Mouse (Mus musculus): ENCODE measurements around the gene Rxfp2. TPM values are rescaled to one million over a fixed set of nuclear protein-coding genes. Genes with fewer than 3 reads are reported as not detected.

Rxfp2 gene
- total and polyA plus RNA-seq, 2 experiments from 2014 or later, result 0.31 to 0.73 TPM

DNA sequence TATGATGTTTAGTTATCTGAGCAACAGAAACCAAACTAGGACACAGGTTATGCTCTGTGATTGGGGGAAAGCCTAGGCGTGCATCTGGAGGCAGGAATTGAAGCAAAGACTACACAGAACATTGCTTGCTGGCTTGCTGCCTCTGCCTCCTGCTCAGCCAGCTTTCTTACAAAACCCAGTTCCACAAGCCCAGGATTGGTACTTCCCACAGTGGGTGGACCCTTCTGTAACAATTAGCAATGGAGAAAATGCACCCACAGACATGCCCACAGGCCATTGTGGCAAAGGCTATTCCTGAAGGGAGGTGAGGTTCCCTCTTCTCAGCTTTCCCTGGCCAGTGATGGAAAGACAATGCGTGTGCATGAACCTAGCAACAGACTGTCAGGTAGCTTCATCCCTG lies 104.1 kb downstream of the Rxfp2 start:
- H3K4me1 ChIP-seq (ENCODE audit: insufficient read depth, low read length), result no peaks in the 10 kb centered on the region; the same call in 1 of the 2 replicates
- H3K9me3 ChIP-seq (ENCODE audit: low read length), result no peaks in the 10 kb centered on the region
- H3K27me3 ChIP-seq (ENCODE audit: insufficient read depth, low read length), result no peaks in the 10 kb centered on the region
- no peak for TF ChIP-seq CTCF (IDR thresholded peaks at IDR 0.05; ENCODE audit: low read depth)
- no peak overlapping the region for H3K4me3 ChIP-seq (ENCODE audit: low read length)
- no peak overlapping the region for H3K27ac ChIP-seq
- no peaks in the 10 kb centered on the region; the same call in 1 of the 2 replicates for H3K36me3 ChIP-seq (ENCODE audit: insufficient read depth, low read length)
- no peak overlapping the region for H3K4me2 ChIP-seq (ENCODE audit: low read depth, low read length)
- WGBS, result 80% methylated on average over 2 of the region's 2 CpGs
- DNase-seq (ENCODE audit: low spot score), result peak; percentile 37
- no peak for ATAC-seq
- no peak overlapping the region for H3K9ac ChIP-seq (replicated peaks; ENCODE audit: low read length)

DNA sequence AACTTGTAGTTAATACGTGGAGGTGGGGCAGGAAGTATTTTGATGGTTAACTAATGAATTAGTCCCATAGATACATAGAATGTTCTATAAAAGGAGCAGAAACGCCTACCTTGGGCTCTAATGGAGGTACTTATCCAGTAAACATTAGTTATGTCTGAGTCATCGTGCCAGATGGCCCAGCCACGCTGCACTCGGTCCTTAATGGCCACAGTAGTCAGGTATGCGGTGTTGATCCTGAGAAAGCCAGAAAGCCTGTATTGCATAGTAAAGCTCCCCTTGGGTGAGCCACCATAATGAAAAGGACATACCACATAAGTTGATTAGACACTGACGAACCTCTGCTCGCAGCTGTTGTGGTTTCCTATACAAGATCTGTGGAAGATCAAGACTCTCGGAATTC lies 107.4 kb downstream of the Rxfp2 start:
- Histone ChIP-seq H3K4me2 (ENCODE audit: low read depth, low read length) (no peak overlapping the region), H3K9me3 (ENCODE audit: low read length) (no peaks in the 10 kb centered on the region), H3K36me3 (ENCODE audit: insufficient read depth, low read length) (no peaks in the 10 kb centered on the region; the same call in 1 of the 2 replicates), H3K4me3 (ENCODE audit: low read length) (no peak overlapping the region), H3K27ac (no peak overlapping the region), H3K9ac (replicated peaks; ENCODE audit: low read length) (no peak overlapping the region), H3K4me1 (ENCODE audit: insufficient read depth, low read length) (no peaks in the 10 kb centered on the region), H3K27me3 (ENCODE audit: insufficient read depth, low read length) (no peaks in the 10 kb centered on the region)
- WGBS, result 83% methylated on average over 9 of the region's 9 CpGs
- no peak for TF ChIP-seq CTCF (IDR thresholded peaks at IDR 0.05; ENCODE audit: low read depth)
- ATAC-seq (no peak), DNase-seq (ENCODE audit: low spot score) (no peak)

DNA sequence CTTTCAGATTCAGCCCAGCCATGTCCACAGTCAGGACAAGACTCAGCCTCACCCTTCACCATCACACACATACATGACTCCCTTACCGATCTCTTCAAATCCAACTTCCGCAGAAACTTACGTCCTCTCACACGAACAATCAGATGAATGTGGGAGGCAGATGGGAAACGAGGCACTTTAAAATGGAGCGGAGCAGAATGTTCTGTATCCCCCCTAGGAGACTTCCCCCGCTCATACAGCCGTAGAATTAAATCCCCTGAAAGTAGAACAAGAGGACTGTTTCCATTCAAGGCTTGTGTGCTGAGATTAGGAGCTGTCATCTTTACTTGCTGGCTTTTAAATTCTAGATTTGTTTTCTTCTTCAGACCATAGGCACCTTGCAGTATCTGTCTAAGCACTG lies 110.0 kb downstream of the Rxfp2 start:
- Histone ChIP-seq H3K36me3 (ENCODE audit: insufficient read depth, low read length) (no peaks in the 10 kb centered on the region; the same call in 1 of the 2 replicates), H3K4me3 (ENCODE audit: low read length) (no peak overlapping the region), H3K9ac (replicated peaks; ENCODE audit: low read length) (no peak overlapping the region), H3K27ac (no peak overlapping the region), H3K4me1 (ENCODE audit: insufficient read depth, low read length) (no peaks in the 10 kb centered on the region), H3K27me3 (ENCODE audit: insufficient read depth, low read length) (no peaks in the 10 kb centered on the region), H3K4me2 (ENCODE audit: low read depth, low read length) (no peak overlapping the region), H3K9me3 (ENCODE audit: low read length) (no peaks in the 10 kb centered on the region)
- 80% methylated on average over 8 of the region's 8 CpGs for WGBS
- ATAC-seq (no peak), DNase-seq (ENCODE audit: low spot score) (no peak)
- TF ChIP-seq CTCF (IDR thresholded peaks at IDR 0.05; ENCODE audit: low read depth), result no peak

- 49% methylated on average over 7 of the region's 7 CpGs for WGBS
- H3K4me2 ChIP-seq (ENCODE audit: low read depth, low read length), result no peak overlapping the region
- no peak overlapping the region for H3K27ac ChIP-seq
- no peaks in the 10 kb centered on the region for H3K9me3 ChIP-seq (ENCODE audit: low read length)
- no peaks in the 10 kb centered on the region for H3K27me3 ChIP-seq (ENCODE audit: insufficient read depth, low read length)
- peak; percentile 54 for DNase-seq (ENCODE audit: low spot score)
- TF ChIP-seq CTCF (IDR thresholded peaks at IDR 0.05; ENCODE audit: low read depth), result no peak
- no peaks in the 10 kb centered on the region for H3K36me3 ChIP-seq (ENCODE audit: insufficient read depth, low read length)
- H3K9ac ChIP-seq (replicated peaks; ENCODE audit: low read length), result no peak overlapping the region
- no peaks in the 10 kb centered on the region for H3K4me1 ChIP-seq (ENCODE audit: insufficient read depth, low read length)
- H3K4me3 ChIP-seq (ENCODE audit: low read length), result no peak overlapping the region
- no peak for ATAC-seq
Measured at GRCm38 (mm10) chr5:150130144-150130543, 111.7 kb downstream of the Rxfp2 start.

DNA sequence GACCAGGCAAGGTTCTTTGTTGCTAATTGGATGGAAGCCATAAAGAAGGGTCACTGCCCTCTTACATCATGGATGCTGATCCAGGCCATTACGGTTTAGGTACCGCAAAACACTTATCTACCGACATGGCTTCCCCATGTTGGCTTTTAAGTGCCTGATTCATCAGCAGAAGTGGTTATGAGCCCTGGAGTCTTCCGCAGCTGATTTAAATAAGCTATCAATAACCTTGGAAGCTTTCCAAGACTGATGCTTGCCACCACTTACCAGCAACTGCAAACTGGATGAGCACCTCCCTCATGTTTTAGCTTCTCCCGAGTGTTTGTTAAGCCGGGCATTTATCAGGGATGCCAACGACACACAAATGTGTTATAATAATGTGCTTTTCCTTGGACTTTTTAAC lies 112.7 kb downstream of the Rxfp2 start:
- ATAC-seq (no peak), DNase-seq (ENCODE audit: low spot score) (peak; percentile 30)
- no peak for TF ChIP-seq CTCF (IDR thresholded peaks at IDR 0.05; ENCODE audit: low read depth)
- Histone ChIP-seq H3K27ac (no peak overlapping the region), H3K9ac (replicated peaks; ENCODE audit: low read length) (no peak overlapping the region), H3K36me3 (ENCODE audit: insufficient read depth, low read length) (no peaks in the 10 kb centered on the region), H3K4me3 (ENCODE audit: low read length) (no peak overlapping the region), H3K9me3 (ENCODE audit: low read length) (no peaks in the 10 kb centered on the region), H3K4me2 (ENCODE audit: low read depth, low read length) (no peak overlapping the region), H3K4me1 (ENCODE audit: insufficient read depth, low read length) (no peaks in the 10 kb centered on the region), H3K27me3 (ENCODE audit: insufficient read depth, low read length) (no peaks in the 10 kb centered on the region)
- WGBS, result 59% methylated on average over 7 of the region's 7 CpGs

Other genes with a start within 250 kb of the Rxfp2 start
- gene Fry, start 100.0 kb downstream of the Rxfp2 start, total RNA-seq (2014; rRNA removed), result 122 and 126 TPM in 2 replicates
- gene Fry, start 100.0 kb downstream of the Rxfp2 start, polyA plus RNA-seq (2015; fragmentation: Nextera tagmentation; extraction: Ambion mirVana), result 47.7 and 48.9 TPM in 2 replicates

Data from hindbrain, postnatal 0 days (tissue).